Mouse (Mus musculus) right cerebral cortex, adult 2 months (tissue): Measurements from ENCODE around the gene Herc3.

Experiments used
- DNase-seq, 2 experiments: peaks; one replicate each; pipeline ENCODE4 v3.0.0; 2021 to 2022; ENCODE audit warnings: low spot score in 2 of 2

Gene Herc3

GRCm38 (mm10) chr6:58920735-58921134, 89.5 kb downstream of the Herc3 start:
- DNase-seq = no peak

- DNase-seq = no peak
Measured at GRCm38 (mm10) chr6:58921623-58922022, 90.4 kb downstream of the Herc3 start.

DNA sequence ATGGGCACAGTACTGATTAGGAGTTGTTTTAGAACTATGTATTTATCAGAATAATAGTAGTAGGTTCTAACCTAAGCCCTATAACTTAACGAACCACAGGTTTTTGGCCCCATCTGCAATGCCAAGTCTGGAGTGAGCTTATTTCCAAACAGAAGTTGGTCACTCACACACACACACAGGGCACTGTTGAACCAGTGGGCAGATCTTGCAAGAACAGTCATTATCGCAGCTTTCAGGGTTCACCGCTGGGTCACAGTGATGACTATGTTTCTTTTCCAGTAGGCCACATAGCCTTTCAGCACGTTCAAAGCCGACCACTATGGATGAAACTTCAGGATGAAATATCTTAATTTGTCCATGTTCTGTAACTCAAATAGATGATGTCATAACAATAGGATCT, 91.2 kb downstream of the Herc3 start:
- no peak for DNase-seq

- DNase-seq = no peak
Measured at GRCm38 (mm10) chr6:58927881-58928280, 96.6 kb downstream of the Herc3 start.

DNA sequence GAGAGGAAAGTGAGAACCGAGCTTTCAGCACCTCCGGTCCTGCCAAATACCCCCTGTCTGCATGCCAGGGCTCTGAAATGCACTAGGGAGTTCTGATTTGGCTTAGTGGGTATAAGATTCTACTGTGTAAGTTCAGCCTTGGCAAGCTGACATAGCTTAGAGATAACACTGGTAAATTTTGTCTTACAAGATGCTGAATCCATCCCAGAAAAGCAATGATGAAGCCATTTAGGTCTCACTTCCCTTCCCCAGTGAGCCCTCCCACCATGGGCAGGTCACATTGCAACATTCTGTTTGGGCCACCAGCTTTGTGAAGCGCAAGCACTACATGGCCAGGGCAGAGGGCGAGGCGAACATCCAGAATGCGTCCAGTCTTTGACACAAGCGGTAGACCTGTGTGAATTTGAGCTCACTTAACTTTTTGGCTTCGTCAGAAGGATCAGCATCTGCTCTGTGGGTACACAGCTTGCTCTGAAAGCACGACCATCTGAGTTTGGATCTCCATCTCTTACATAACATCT, 98.7 kb downstream of the Herc3 start:
- peak in 1 of 2 experiments; percentile 43 for DNase-seq

- no peak for DNase-seq
Measured at GRCm38 (mm10) chr6:58931149-58931548, 99.9 kb downstream of the Herc3 start.

DNA sequence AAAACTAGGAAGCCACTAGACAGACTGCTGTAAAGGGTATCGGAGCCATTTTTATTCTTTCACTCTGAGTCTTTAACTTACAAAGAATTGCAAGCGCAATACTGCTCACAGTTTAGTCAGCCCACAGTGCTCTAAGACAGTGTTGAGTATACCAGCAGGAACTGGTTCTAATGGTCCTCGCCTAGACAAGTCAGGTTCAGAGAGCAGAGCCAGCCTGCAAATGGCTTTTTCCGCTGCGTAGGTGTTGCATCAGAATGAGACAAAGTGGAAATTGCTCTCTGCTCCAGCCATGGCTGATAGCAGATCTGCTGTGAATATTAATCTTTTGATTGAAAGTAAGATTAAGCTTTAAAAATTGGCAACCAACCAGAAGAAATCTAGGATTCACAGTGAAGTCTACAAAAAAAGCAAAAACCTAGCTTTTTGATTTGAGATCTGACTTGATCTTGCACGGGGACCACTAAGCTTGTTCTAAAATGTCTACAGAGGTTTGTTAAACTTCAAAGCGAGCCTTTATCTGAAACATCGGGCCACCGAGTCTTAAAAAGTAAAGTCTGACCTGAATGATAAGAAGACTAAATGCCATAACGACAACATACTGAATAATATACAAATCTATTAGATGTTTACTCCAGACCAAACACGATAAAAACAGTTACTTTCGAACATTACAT, 101.4 kb downstream of the Herc3 start:
- peak; percentile 43 to 51 for DNase-seq

- peak; percentile 75 for DNase-seq
Measured at GRCm38 (mm10) chr6:58933189-58933913, 102.1 kb downstream of the Herc3 start.

DNA sequence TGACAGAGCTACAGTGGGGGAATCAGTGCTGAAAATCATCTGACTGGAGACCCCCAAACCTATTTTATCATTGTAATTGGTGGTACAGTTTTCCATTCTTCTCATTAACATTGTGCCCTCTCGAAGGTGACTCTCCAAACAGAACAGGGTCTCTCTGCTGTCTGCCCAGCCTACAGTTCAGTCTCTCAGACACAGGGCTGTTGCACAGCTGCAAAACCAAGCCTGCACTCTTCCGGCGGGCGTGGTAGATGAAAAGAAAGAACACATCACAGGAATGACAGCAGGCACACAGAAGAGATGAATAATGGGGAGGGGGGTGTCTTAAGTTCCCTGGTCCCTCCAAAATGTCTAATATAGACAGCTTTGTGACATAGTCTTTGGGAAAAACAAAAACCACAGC, 102.9 kb downstream of the Herc3 start:
- no peak for DNase-seq

- no peak for DNase-seq
Measured at GRCm38 (mm10) chr6:58937726-58938125, 106.5 kb downstream of the Herc3 start.

DNA sequence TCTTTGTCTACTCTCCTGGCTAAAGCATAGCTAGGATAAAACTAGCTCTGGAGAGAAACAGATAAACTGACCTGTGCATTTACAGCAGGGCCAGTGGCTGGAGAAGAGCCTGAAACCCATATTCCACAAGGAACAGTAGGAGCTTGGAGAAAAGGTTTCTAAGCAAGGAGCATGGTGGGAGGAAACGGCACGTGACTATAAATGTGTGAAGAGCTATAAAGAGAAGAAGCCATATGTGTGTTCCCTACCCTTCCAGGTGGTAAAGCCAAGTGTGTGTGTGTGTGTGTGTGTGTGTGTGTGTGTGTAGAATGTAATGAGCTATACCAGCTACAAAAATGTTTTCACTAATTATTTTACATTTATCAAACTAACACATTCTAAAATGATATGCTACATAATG, 111.0 kb downstream of the Herc3 start:
- DNase-seq = peak; percentile 44 to 61

GRCm38 (mm10) chr6:58943958-58944357, 112.7 kb downstream of the Herc3 start:
- no peak for DNase-seq

DNA sequence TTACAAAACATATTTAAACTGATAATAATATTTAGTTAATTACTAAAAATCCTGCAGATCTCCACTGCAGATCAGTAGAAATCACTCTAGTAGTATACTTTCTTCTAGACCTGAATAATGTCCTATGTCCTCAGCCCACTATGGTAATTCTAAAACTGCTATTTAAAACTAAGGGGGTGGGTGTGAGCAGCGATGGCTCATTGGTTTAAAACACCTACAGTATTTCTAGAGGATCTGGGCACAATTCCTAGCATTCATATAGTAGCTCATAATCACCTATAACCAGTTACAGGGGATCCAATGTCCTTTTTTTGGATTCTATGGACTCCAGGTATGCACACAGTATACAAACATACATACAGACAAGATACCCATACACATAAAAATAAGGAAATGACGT, 115.0 kb downstream of the Herc3 start:
- DNase-seq = no peak

DNA sequence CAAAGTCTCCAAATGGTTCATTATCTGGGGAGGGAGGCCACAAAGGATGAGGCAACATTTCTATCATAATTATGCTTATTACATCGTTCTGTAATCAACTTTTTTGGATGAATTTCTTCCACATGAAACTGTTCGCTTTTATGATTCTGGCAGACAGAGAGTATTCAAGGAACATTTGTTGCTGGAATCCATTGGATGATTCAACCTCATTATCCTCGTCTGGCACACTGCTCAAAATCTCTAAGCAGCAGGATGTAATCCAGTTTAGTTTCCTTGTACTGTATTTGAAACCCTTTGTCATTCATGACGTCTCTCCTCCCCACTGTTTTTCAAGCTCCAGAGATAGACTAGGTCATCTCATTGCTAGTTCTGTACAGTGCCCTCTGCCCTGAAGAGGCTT, 115.6 kb downstream of the Herc3 start:
- DNase-seq = peak in 1 of 2 experiments; percentile 22

- no peak for DNase-seq
Measured at GRCm38 (mm10) chr6:58950410-58950809, 119.1 kb downstream of the Herc3 start.

DNA sequence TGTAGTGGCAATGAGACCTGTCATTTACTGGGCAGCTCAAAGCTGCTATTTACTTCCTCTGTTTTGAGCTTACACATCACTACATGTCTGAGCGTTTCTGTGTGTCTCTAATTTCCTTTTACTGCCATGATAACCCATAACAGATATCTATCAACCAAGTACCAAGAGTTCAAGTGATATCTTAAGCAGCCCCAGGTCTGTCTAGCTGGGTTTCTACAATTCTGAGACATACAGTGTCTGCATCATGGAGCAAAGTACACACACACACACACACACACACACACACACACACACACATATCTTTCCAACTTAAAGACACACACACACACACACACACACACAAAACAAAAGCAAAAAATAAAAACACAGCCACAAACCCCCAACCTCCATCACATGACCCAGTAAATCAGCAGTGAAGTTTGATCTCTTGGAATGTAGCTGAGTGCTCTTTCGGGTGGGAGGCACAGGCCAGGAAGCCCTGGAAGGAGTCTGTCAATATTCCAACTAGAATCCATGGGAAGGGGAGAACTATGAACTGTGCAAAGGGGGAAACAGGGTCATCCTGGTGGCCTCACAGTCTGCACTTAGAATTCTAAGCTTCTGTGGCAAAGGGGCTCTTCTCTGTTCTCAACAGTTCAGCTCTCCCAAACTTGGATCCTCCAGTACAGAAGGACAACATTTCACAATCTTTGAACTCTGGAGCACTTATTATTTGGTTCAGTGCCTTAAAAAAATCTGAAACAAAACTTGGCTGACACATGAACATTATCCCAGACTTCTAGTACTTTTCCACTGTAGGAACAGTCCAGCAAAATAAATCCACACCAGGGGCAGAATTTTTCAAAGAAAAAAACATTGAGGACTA, 120.1 kb downstream of the Herc3 start:
- no peak for DNase-seq

DNA sequence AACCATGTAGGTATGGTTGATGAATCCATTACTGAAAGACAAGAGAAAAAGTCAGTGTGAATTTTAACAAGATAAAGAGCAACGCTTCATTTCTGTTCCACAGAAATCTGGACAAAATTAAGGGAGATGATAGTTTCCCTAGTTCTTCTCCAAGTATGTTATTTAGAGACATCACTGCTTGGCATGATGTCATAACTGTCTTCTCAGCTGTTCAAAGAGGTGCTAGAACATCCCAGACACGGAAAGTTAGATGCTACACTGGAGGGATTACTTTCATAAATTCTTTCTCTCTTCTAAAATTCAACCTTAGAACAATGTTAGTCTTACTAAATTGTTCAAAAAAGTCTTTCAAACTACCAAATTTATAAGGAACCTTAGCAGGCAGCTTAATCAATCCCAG, 129.3 kb downstream of the Herc3 start:
- no peak for DNase-seq

DNA sequence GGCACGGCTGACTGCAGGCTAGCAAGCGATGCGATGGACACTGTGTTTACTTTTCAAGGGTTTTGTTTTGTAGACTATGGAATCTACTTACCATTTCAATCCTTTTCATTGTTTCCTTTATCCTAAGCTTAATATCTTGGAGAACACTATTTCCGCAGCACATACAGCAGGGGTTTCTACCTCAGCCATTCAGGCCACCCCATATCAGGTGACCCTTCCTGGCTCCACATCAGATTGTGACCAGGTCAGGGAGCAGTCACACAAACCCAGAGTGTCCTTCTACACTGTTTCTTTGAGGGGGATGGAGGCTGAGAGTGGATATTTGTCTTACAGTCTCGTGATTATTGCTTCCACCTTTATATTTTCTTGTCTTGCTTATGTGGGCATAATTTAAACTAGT, 131.4 kb downstream of the Herc3 start:
- DNase-seq = no peak

- no peak for DNase-seq
Measured at GRCm38 (mm10) chr6:58964091-58964490, 132.8 kb downstream of the Herc3 start.

- no peak for DNase-seq
Measured at GRCm38 (mm10) chr6:58964565-58964964, 133.3 kb downstream of the Herc3 start.

GRCm38 (mm10) chr6:58965071-58965831, 134.0 kb downstream of the Herc3 start:
- DNase-seq = peak in 1 of 2 experiments; percentile 13
